Mouse (Mus musculus): ENCODE results near the gene Ghsr. TPM values are rescaled to one million over a fixed set of nuclear protein-coding genes. Genes with fewer than 3 reads are reported as not detected.

Ghsr gene
- polyA plus RNA-seq, 1 experiment, result 0.29 TPM

DNA sequence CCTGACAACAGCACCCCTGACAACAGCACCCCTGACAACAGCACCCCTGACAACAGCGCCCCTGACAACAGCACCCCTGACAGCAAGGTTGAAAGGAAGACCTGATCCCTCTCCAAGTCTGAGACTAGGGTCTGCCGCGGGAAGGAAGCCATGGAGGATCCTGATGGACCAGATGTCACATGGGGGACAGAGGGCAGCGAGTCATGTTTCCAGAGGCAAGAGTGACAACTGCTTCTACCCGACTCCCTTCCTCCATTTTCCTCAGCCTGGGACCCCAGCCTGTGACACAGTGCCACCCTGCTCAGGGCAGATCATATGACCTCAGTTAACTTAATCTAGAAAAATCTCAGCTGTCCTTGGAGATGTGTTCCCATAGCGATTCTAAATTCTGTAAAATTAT is 28.7 kb upstream of the Ghsr start:
- Histone ChIP-seq H3K27me3 (ENCODE audit: control insufficient read depth, insufficient read depth, low read length) (no peaks in the 10 kb centered on the region), H3K4me3 (replicated peaks; ENCODE audit: insufficient read depth, low read depth, low read length) (no peak overlapping the region), H3K27ac (ENCODE audit: insufficient read depth, low read length) (no peak overlapping the region), H3K4me1 (ENCODE audit: control insufficient read depth, insufficient read depth, low read length) (no peaks in the 10 kb centered on the region)
- no peak for DNase-seq
- no peak for TF ChIP-seq CTCF (IDR thresholded peaks at IDR 0.05; ENCODE audit: borderline replicate concordance, insufficient read depth, low read depth, low read length)
- TF ChIP-seq POLR2A (IDR thresholded peaks at IDR 0.05; ENCODE audit: borderline replicate concordance, insufficient read depth, low read length), result no peak
- 25% methylated on average over 6 of the region's 6 CpGs for WGBS

GRCm38 (mm10) chr3:27345526-27345925 is 25.6 kb upstream of the Ghsr start:
- H3K4me3 ChIP-seq (replicated peaks; ENCODE audit: insufficient read depth, low read depth, low read length), result no peak overlapping the region
- no peaks in the 10 kb centered on the region for H3K27me3 ChIP-seq (ENCODE audit: control insufficient read depth, insufficient read depth, low read length)
- no peaks in the 10 kb centered on the region; the same call in 1 of the 2 replicates for H3K4me1 ChIP-seq (ENCODE audit: control insufficient read depth, insufficient read depth, low read length)
- no peak overlapping the region for H3K27ac ChIP-seq (ENCODE audit: insufficient read depth, low read length)
- no peak for TF ChIP-seq POLR2A (IDR thresholded peaks at IDR 0.05; ENCODE audit: borderline replicate concordance, insufficient read depth, low read length)
- TF ChIP-seq CTCF (IDR thresholded peaks at IDR 0.05; ENCODE audit: borderline replicate concordance, insufficient read depth, low read depth, low read length), result no peak
- WGBS, result 77% methylated on average over 6 of the region's 6 CpGs
- no peak for DNase-seq

DNA sequence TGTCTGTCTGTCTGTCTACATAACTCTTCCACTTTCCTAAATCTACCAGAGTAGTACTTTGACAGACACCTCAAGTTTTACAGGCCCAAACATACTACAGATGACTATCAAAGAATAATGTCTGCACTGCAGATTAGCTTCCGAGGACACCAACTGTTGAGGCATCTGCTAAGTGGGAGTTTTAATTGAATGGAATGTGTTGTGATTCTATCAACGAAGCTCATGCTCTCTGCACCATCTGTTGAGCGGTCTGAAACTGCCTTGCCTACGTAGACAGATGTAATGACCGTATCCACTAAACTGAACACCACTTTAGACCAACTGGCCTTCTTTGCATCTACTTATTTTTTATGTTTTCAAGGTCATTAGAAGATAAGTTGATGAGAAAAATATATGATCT is 22.7 kb upstream of the Ghsr start:
- H3K27ac ChIP-seq (ENCODE audit: insufficient read depth, low read length), result no peak overlapping the region
- no peak for TF ChIP-seq CTCF (IDR thresholded peaks at IDR 0.05; ENCODE audit: borderline replicate concordance, insufficient read depth, low read depth, low read length)
- TF ChIP-seq POLR2A (IDR thresholded peaks at IDR 0.05; ENCODE audit: borderline replicate concordance, insufficient read depth, low read length), result no peak
- 19% methylated on average over 5 of the region's 5 CpGs for WGBS
- H3K27me3 ChIP-seq (ENCODE audit: control insufficient read depth, insufficient read depth, low read length), result no peaks in the 10 kb centered on the region
- H3K4me1 ChIP-seq (ENCODE audit: control insufficient read depth, insufficient read depth, low read length), result no peaks in the 10 kb centered on the region; the same call in 1 of the 2 replicates
- H3K4me3 ChIP-seq (replicated peaks; ENCODE audit: insufficient read depth, low read depth, low read length), result no peak overlapping the region
- DNase-seq, result no peak

DNA sequence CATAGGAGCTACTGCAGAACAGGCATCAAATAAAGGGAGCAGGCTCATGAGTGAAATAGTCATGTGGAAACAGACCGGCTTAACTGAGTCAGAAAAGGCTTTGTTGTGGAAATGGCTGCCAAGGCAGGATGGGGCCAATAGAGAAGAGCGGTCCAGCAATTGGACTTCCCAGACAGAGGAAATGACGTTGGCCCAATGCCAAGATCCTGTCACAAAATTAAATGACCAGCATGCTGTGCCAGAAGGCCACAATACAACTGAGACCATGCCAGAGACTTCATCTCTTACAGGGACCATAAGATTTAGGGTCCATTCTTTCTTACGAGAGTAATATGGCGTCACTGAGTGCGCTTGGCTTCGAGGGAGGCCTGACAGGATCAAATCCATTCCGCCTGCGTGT is 20.0 kb upstream of the Ghsr start:
- WGBS, result 21% methylated on average over 9 of the region's 9 CpGs
- Histone ChIP-seq H3K4me3 (replicated peaks; ENCODE audit: insufficient read depth, low read depth, low read length) (no peak overlapping the region), H3K4me1 (ENCODE audit: control insufficient read depth, insufficient read depth, low read length) (no peaks in the 10 kb centered on the region; the same call in 1 of the 2 replicates), H3K27me3 (ENCODE audit: control insufficient read depth, insufficient read depth, low read length) (no peaks in the 10 kb centered on the region), H3K27ac (ENCODE audit: insufficient read depth, low read length) (no peak overlapping the region)
- no peak for DNase-seq
- TF ChIP-seq POLR2A (IDR thresholded peaks at IDR 0.05; ENCODE audit: borderline replicate concordance, insufficient read depth, low read length), result no peak
- TF ChIP-seq CTCF (IDR thresholded peaks at IDR 0.05; ENCODE audit: borderline replicate concordance, insufficient read depth, low read depth, low read length), result no peak

DNA sequence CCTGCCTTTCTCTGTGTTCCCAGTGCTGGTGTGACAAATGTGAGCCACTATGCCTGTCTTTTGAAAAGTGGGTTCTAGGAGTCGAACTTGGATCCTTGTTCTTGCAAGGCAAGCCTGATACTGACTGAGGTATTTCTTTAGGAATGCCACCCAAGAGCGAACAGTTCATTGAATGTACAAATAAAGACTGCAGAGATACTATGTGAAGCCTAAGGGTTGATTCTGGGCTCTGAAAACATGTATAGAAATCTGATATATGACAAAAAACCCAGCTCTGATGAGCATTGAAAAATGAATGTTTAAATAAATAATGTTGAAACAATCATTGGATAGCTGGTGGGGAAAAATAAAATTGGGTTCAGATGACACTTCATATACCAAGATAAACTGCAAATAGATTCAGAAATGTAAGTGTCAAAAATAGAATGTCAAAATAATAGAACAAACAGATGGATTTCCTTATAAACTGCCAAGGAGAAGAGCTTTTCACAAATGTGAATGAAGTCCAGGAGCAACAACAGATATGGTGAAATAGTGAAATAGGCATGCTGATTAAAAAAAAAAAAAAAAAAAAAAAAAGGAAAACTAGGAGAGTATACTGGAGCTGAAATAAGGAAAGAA is 11.9 kb upstream of the Ghsr start:
- Histone ChIP-seq H3K4me1 (ENCODE audit: control insufficient read depth, insufficient read depth, low read length) (no peaks in the 10 kb centered on the region), H3K27me3 (ENCODE audit: control insufficient read depth, insufficient read depth, low read length) (no peaks in the 10 kb centered on the region), H3K27ac (ENCODE audit: insufficient read depth, low read length) (no peak overlapping the region), H3K4me3 (replicated peaks; ENCODE audit: insufficient read depth, low read depth, low read length) (no peak overlapping the region)
- DNase-seq, result no peak
- WGBS, result 92% methylated on average over 2 of the region's 2 CpGs
- no peak for TF ChIP-seq CTCF (IDR thresholded peaks at IDR 0.05; ENCODE audit: borderline replicate concordance, insufficient read depth, low read depth, low read length)
- no peak for TF ChIP-seq POLR2A (IDR thresholded peaks at IDR 0.05; ENCODE audit: borderline replicate concordance, insufficient read depth, low read length)

- H3K4me3 ChIP-seq (replicated peaks; ENCODE audit: insufficient read depth, low read depth, low read length), result no peak overlapping the region
- H3K27ac ChIP-seq (ENCODE audit: insufficient read depth, low read length), result no peak overlapping the region
- TF ChIP-seq CTCF (IDR thresholded peaks at IDR 0.05; ENCODE audit: borderline replicate concordance, insufficient read depth, low read depth, low read length), result no peak
- TF ChIP-seq POLR2A (IDR thresholded peaks at IDR 0.05; ENCODE audit: borderline replicate concordance, insufficient read depth, low read length), result no peak
- peaks cover 3% of the 10 kb centered on the region; the same call in 1 of the 2 replicates for H3K4me1 ChIP-seq (ENCODE audit: control insufficient read depth, insufficient read depth, low read length)
- WGBS, result 5% methylated on average over 10 of the region's 10 CpGs
- no peak for DNase-seq
- H3K27me3 ChIP-seq (ENCODE audit: control insufficient read depth, insufficient read depth, low read length), result no peaks in the 10 kb centered on the region; the same call in 1 of the 2 replicates
These were observed 1.0 kb upstream of the Ghsr start for GRCm38 (mm10) chr3:27370125-27370524.

- H3K27ac ChIP-seq (ENCODE audit: insufficient read depth, low read length), result no peak overlapping the region
- no peak for DNase-seq
- TF ChIP-seq CTCF (IDR thresholded peaks at IDR 0.05; ENCODE audit: borderline replicate concordance, insufficient read depth, low read depth, low read length) (no peak), POLR2A (IDR thresholded peaks at IDR 0.05; ENCODE audit: borderline replicate concordance, insufficient read depth, low read length) (no peak)
- H3K4me3 ChIP-seq (replicated peaks; ENCODE audit: insufficient read depth, low read depth, low read length), result no peak overlapping the region
- H3K27me3 ChIP-seq (ENCODE audit: control insufficient read depth, insufficient read depth, low read length), result no peaks in the 10 kb centered on the region; the same call in 1 of the 2 replicates
- WGBS, result 3% methylated on average over 20 of the region's 20 CpGs
- peaks cover 3% of the 10 kb centered on the region; the same call in 1 of the 2 replicates for H3K4me1 ChIP-seq (ENCODE audit: control insufficient read depth, insufficient read depth, low read length)
These were observed 422 bp upstream of the Ghsr start for GRCm38 (mm10) chr3:27370582-27371275.

Measured in cerebellum, adult 2 months (tissue).